Comparison of ENCODE assay signal across 8 mouse cellular contexts in the genomic region with DNA sequence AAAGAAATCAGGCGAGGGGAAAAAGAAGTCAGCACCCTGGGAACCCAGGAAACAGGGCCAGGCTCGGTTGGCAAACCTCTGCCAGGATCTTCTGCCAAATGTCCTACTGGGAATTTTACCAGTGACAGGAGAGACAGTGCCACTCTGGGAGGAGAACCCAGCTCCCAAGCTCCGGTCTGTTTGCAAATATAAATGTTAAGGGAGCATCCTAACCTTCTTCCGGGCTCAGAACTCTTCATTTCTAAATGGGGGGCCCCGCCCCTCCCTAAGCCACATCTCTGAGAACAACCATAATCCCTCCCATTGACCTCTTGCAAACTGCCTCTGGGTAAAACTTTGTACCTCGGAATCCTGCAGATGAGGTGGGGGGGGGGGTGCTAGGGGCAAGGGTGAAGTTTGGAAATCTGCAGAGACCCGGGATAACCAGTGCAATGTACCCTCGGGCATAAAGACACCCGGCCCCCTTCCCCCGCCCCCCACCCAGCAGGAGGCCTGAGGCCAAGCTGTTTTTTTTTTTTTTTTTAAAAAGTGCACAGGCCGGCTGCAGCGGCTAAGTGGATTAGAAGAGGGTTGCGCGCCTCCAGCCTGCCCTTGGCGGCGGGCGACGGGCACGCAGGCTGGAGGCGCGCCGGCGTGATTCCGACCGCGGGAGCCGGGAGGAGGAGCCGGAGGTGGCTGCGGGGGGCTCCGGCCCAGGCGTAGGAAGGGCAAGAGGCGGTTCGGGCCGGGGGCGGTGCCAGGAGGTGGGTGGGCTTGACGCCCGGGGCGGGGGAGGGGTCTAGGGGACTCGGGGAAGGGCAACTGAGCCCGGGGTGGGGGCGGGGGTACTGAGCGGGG. TPM values are rescaled to one million over a fixed set of nuclear protein-coding genes. Genes with fewer than 3 reads are reported as not detected.
A peak's percentile ranks its signal among the peaks of the same experiment; 100 is the strongest.
DNase-seq lines count a peak whose midpoint lies in the region; ATAC-seq and TF ChIP-seq lines count a peak whose summit lies in the region.

No protein-coding gene starts in this region.

- H3K9me3 ChIP-seq in hindbrain, embryonic 14.5 days (ENCODE audit: control insufficient read depth, low read length), result no peaks in the 10 kb centered on the region

- H3K27ac ChIP-seq in hindbrain, embryonic 14.5 days, result no peak overlapping the region
- peak overlapping the region; percentile 99 for H3K27ac ChIP-seq in left cerebral cortex, adult 2 months

- ATAC-seq in Patski, result peak; percentile 56
- ATAC-seq in hindbrain, embryonic 14.5 days (ENCODE audit: low FRiP score), result peak; percentile 78

- no peak for TF ChIP-seq CTCF in Patski (IDR thresholded peaks at IDR 0.05)
- peak; percentile 50 for TF ChIP-seq CTCF in left cerebral cortex, adult 2 months (IDR thresholded peaks at IDR 0.05)

- in situ Hi-C loops in Patski (cut with MboI; ENCODE audit: low pct_unique_long_range_greater_than_20kb), result loop anchor here (5.0 kb wide), 2 partner anchors 38 to 112 kb away; a partner anchor contains a TSS

- H3K4me3 ChIP-seq in hindbrain, embryonic 14.5 days (replicated peaks; ENCODE audit: low read length), result peak overlapping the region; percentile 71
- H3K4me3 ChIP-seq in left cerebral cortex, adult 2 months, result peak overlapping the region; percentile 97

- no peaks in the 10 kb centered on the region for H3K27me3 ChIP-seq in Patski
- H3K27me3 ChIP-seq in hindbrain, embryonic 14.5 days (ENCODE audit: control insufficient read depth, insufficient read depth, low read length), result peaks cover 26% of the 10 kb centered on the region

- H3K4me1 ChIP-seq in hindbrain, embryonic 14.5 days (replicated peaks; ENCODE audit: control insufficient read depth, insufficient read depth, low read length), result peaks cover 3% of the 10 kb centered on the region; the same call in 1 of the 2 replicates

- H3K9ac ChIP-seq in hindbrain, embryonic 14.5 days, result peak overlapping the region; percentile 52

- WGBS in hindbrain, embryonic 14.5 days, result under 1% methylated on average over 37 of the region's 42 CpGs

- intact Hi-C loops in left cerebral cortex, adult 2 months (cut with DNase I), result loop anchor here (5.0 kb wide), 1 partner anchor 92 kb away; no protein-coding TSS in a partner anchor

- no peaks in the 10 kb centered on the region for H3K36me3 ChIP-seq in hindbrain, embryonic 14.5 days (replicated peaks; ENCODE audit: control insufficient read depth, insufficient read depth)

- DNase-seq in Patski (ENCODE audit: low read depth, low spot score), result no peak
- DNase-seq in cerebellum, postnatal 14 days, result peak; percentile 83 to 87
- peak; percentile 13 to 49 for DNase-seq in frontal cortex, postnatal 14 days (ENCODE audit: low spot score in 2 of 2)
- peak; percentile 82 for DNase-seq in hindbrain, embryonic 14.5 days (ENCODE audit: low spot score)
- DNase-seq in left cerebral cortex, adult 2 months (ENCODE audit: extremely low spot score in 1 of 2, low spot score in 2 of 2), result peak; percentile 68 to 77
- DNase-seq in lung, postnatal 4 days, result peak; percentile 88 to 91
- peak; percentile 92 for DNase-seq in retina, postnatal 1 day
- DNase-seq in thymus, postnatal 4 days, result peak; percentile 88

- POLR2A ChIA-PET in Patski (lab: Charles Lee), result interaction anchor here (0.6 to 5.1 kb wide), 13 partner anchors 20 to 251 kb away, joined by 3 to 38 read pairs (median 4); a partner anchor contains a TSS

- CTCF ChIA-PET in Patski (lab: Charles Lee), result interaction anchor here (0.7 to 1.9 kb wide), 9 partner anchors 21 to 114 kb away, joined by 3 to 9 read pairs (median 4); no protein-coding TSS in a partner anchor

- peak overlapping the region; percentile 100 for H3K4me2 ChIP-seq in hindbrain, embryonic 14.5 days (replicated peaks)

RNA-seq across cellular contexts. Expression of a gene that starts 2.3 kb away (rescaled TPM):
- 31.6 TPM for polyA plus RNA-seq in Patski (2021)
- polyA plus RNA-seq in hindbrain, embryonic 14.5 days (2014; fragmentation: Nextera tagmentation; extraction: Ambion mirVana), result 0.39 and 0.56 TPM in 2 replicates
- 10 to 100 TPM; 49.6 to 60.3 TPM for total RNA-seq in left cerebral cortex, adult 2 months (2021)

Comparison
In these comparisons a context has a peak if more than half of its experiments do, and no peak if none do; other contexts are left out.
1. RNA of a gene that starts 2.3 kb away (polyA plus RNA-seq): 31.6 TPM in Patski (single experiment); 0.39 to 0.56 TPM in hindbrain, embryonic 14.5 days; every median in the first group is over 10 times any median in the second.